Mouse (Mus musculus) granulocyte monocyte progenitor cell, adult 5-6 weeks (primary cell): ENCODE measurements at regions not wholly inside any gene's neighbourhood (a gene's known extent, or its start where the extent isn't known, plus 50 kb on each side); places are given as distances from the start of the nearest gene placed in this dataset.

Experiments
- ATAC-seq: replicated peaks from 2 replicates; pipeline ENCODE4 v1.8.0; 2016; ENCODE audit warnings: mild to moderate bottlenecking, moderate TSS enrichment, inconsistent platforms; ENCODE audit not compliant: poor library complexity, severe bottlenecking

- no peak for ATAC-seq
Measured at GRCm38 (mm10) chr12:52368034-52368433, 135.7 kb upstream of the Arhgap5 start.

- ATAC-seq, result no peak
Measured at GRCm38 (mm10) chr12:52368466-52368865, 135.3 kb upstream of the Arhgap5 start.

DNA sequence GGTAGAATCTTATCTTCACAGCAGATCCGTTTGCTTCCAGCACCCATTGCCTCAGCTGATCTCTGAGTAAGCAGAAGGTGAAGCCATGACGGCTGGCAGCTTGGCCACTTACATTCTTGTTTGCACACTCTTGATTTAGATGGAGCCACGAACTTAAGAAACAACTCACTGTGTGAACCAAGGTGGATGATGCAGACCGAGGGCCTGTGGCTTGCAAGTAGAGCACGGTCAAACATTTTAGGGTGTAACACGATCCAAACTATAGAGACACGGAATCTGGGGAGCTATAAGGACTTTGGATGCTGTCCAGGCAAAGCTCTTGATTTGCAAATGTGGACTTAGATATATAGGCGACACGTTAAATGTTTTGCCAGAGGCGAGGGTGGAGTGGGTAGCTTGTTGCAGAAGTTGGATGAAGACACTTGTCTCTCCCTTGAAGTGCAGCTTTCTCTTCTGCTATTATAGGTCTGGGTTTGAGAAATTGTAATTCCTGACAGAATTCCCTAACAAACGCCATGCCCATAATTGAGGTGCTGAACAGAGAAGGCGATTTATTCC lies 133.5 kb upstream of the Arhgap5 start:
- no peak for ATAC-seq

GRCm38 (mm10) chr12:52375116-52375515 lies 128.7 kb upstream of the Arhgap5 start:
- ATAC-seq, result no peak

DNA sequence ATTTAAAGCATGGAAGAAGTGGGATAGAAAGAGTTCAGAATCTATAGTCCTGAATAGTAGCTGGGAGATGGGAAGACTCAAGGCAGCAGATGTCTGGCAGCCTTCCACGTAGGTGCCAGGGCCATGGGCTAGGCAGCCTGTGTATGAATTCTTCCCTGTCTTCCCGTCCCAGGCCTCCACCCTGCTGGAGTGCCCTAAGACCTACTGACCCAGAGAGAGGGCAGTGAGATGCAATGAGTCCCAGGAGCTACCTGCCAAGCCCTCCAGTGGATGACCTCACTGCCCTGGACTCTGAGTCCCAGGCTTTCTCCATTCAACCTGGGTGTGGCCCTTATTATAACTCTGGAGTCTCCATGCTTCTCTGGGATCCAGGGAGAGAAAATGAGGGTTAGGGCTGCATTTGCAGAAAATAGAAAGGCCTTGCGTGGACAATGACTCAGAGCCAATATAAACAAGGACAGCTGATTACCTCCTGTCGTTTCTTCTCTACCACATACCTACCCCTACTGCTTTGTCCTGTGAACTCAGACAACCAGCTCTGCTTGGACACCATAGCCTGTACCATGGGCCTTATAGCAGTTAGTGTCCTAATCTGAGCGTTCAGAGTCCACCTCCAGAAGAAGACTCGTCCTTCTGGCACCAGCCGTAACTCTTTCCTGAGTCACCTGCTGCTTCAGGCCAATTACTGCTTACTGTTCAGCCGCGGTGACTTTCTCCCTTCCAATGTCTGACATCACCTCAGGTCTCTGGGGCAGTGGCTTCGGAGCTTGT lies 126.9 kb upstream of the Arhgap5 start:
- no peak for ATAC-seq

DNA sequence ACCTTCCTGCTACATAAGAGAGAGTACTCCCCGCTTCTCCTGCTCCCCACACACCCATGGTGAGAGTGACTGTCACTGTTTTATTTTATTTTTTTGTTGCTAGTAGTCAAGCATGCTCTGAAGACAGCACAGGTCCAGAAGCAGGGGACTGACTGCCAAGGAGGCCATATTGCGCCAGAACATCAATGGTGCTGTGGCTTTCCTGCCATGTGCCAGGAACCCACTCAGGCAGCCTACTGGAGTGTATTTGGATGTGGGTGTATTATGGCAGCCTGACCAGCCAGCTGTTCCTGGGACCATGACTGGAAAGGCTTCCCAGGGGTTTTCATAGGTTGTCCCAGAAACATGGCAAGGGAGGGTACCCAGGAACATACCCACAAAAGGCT lies 126.3 kb upstream of the Arhgap5 start:
- no peak for ATAC-seq

DNA sequence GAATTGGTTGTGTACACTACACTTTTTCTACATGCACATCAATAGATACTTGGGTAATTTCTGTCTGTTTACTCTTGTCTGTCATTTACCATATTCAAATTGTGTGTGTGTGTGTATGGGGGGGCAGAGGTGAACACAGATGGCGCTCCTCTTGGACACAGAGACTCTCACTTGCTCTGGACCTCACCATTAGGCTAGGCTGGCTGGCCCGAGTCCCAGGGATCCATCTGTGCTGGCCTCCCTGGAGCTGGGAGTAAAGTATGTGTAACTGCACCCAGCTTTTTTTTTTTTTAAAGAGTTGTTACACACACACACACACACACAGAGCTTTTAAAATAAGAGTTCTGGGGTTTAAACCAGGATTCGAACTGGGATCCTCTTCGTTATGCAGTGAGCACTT lies 124.5 kb upstream of the Arhgap5 start:
- no peak for ATAC-seq

GRCm38 (mm10) chr12:52379960-52380359 lies 123.8 kb upstream of the Arhgap5 start:
- no peak for ATAC-seq

GRCm38 (mm10) chr12:52381161-52381967 lies 122.4 kb upstream of the Arhgap5 start:
- no peak for ATAC-seq

DNA sequence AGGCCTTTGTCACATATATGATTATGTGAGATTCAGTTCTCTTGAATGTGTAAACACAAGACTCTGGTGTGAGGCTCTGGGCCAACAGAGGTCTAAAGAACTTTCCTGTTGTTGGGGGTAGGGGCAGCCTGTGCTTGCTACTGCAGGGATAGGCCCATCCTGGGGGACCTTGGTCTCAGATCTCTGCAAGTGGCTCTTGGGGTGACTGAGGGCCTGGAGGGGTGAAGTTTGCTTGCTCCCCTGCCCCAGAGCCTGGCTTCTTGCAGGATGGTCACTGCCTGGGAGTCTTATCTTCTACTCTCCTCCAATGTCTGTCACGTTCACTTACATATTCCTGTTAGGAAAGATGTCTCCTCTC lies 121.8 kb upstream of the Arhgap5 start:
- no peak for ATAC-seq

DNA sequence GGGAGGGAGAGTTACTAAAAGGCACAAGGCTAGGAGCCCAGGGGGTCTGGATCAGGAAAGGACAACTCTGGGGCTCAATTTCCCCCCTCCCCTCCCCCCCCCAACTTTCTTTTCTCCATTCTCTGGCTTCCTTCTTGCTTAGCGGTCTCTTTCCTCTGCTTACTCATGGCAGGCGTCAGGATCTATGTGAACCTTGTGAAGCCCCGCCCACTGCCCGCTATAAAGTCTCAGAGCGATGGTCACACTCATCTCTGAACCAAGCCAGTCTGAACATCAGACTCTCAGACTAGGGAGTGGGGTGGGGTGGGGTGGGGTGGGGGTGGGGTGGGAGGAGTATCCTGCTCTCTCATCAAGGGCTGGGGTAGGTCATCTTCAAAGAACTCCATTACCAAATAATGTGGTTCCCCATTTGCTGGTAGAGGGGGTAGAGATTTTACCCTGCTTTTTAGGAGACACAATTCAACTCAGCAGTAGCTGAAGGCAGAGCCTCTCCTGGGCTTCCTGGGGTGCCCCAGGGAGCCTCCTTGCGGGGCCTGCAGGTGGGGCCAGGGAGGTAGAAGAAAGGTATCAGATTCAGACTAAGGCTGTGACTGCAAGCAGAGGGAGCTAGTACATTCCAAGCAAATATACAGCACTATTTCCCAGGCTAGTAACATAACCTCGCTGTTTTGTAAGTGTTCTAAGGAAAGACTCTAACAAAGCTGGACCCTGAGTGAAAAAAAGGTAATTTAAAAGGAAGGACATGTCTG lies 120.8 kb upstream of the Arhgap5 start:
- peak; percentile 88 for ATAC-seq

GRCm38 (mm10) chr12:52389552-52389951 lies 114.2 kb upstream of the Arhgap5 start:
- no peak for ATAC-seq

DNA sequence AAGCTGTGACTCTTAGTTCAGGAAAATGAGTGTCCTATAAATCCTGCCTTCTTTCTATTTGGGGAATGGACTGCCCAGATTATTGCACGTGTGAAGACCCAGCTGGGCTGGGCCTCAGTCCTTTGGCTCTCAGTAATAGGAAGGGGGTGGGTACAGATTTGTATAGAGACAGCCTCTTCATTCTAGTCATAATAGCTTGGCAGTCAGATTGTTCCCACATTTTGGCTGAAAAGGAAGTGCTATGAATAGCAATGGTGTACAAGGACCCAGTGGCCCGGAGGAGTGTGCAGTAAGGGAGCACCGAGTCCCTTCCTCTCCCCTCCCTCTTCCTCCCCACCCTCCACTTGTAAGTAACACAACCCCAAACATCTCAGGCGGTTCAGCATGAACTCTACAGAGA lies 113.5 kb upstream of the Arhgap5 start:
- ATAC-seq, result no peak

GRCm38 (mm10) chr12:52392636-52393035 lies 111.1 kb upstream of the Arhgap5 start:
- ATAC-seq, result no peak

GRCm38 (mm10) chr12:52393981-52394718 lies 109.6 kb upstream of the Arhgap5 start:
- ATAC-seq, result no peak

- ATAC-seq, result no peak
Measured at GRCm38 (mm10) chr12:52394719-52395062, 109.1 kb upstream of the Arhgap5 start.

- ATAC-seq, result no peak
Measured at GRCm38 (mm10) chr12:52395111-52395510, 108.7 kb upstream of the Arhgap5 start.

- no peak for ATAC-seq
Measured at GRCm38 (mm10) chr12:52396178-52396841, 107.5 kb upstream of the Arhgap5 start.

DNA sequence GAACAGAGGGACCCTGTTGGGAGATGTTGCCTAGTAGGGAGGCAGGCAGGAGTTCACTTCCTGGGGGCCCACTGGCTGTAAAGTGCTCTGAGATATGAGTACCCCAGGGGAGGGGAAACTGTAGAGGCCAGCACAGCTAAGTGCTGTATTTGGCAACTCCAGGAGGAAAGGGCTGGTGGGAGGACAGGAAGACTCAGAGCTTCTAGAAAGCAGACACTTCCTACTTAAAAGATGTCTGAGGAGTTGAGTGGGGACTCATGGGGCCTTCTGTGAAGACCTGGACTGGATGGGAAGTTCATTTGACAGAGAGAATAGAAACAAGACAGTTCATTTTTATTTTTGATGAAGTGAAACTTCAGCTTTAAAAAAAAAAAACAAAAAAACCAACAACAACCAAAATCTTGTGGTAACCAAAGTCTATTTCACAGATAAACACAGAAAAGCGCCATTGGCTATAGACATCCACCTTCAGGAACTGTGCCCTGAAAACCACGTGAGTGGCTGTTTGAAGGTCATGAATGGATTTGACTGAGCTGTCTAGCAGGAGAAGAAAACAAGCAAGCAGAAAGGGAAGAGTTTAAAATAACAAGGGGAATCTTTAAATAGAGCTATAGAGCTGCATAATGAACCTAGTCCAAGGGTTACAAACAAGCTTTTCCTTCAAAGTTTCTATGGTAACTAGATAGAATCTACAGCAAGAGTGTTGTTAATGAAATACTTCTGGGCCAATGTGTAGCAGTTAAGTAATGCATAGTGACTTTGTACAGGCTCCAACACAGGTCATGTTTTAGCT lies 105.9 kb upstream of the Arhgap5 start:
- ATAC-seq, result peak; percentile 93
